In genomic region chr11:48431316-48431715, GRCm38 (mm10) we compare ENCODE assay signal across 23 mouse cellular contexts.
DNase-seq lines count a peak whose midpoint lies in the region; ATAC-seq lines count a peak whose summit lies in the region.
"Had no signal": no experiment of that assay in that cellular context is flagged by ENCODE, and none has a peak within 500 bp of the region (broad histone marks: within the 10 kb centered on the region; RNA-seq: fewer than 3 reads in every experiment).

No protein-coding gene starts in this region.

- no peaks in the 10 kb centered on the region for H3K36me3 ChIP-seq in embryonic facial prominence, embryonic 11.5 days (replicated peaks; ENCODE audit: control insufficient read depth, insufficient read depth, low read depth, low read length)
- no peaks in the 10 kb centered on the region for H3K36me3 ChIP-seq in embryonic facial prominence, embryonic 10.5 days (replicated peaks)
- H3K36me3 ChIP-seq in kidney, embryonic 15.5 days, result no peaks in the 10 kb centered on the region
- no peaks in the 10 kb centered on the region for H3K36me3 ChIP-seq in limb, embryonic 12.5 days
- H3K36me3 ChIP-seq in limb, embryonic 10.5 days, result no peaks in the 10 kb centered on the region
- H3K36me3 ChIP-seq: embryonic facial prominence, embryonic 12.5 days; forebrain, embryonic 15.5 days; G1E had no signal

- H3K9me3 ChIP-seq in embryonic facial prominence, embryonic 11.5 days (replicated peaks; ENCODE audit: control insufficient read depth, low read length), result no peaks in the 10 kb centered on the region
- no peaks in the 10 kb centered on the region for H3K9me3 ChIP-seq in embryonic facial prominence, embryonic 10.5 days
- no peaks in the 10 kb centered on the region for H3K9me3 ChIP-seq in kidney, embryonic 15.5 days (replicated peaks)
- no peaks in the 10 kb centered on the region for H3K9me3 ChIP-seq in limb, embryonic 12.5 days
- no peaks in the 10 kb centered on the region for H3K9me3 ChIP-seq in limb, embryonic 10.5 days (replicated peaks)
- H3K9me3 ChIP-seq: embryonic facial prominence, embryonic 12.5 days; forebrain, embryonic 13.5 days; forebrain, embryonic 15.5 days; G1E had no signal

- no peaks in the 10 kb centered on the region for H3K4me1 ChIP-seq in embryonic facial prominence, embryonic 11.5 days (ENCODE audit: control insufficient read depth, insufficient read depth, low read length)
- H3K4me1 ChIP-seq in embryonic facial prominence, embryonic 10.5 days, result peaks cover 12% of the 10 kb centered on the region; the same call in 1 of the 2 replicates
- 0 out of 2 replicates have a peak, but pooled peaks cover 2% of the 10 kb centered on the region for H3K4me1 ChIP-seq in kidney, embryonic 15.5 days
- peaks cover 5% of the 10 kb centered on the region; the same call in 1 of the 2 replicates for H3K4me1 ChIP-seq in limb, embryonic 12.5 days (replicated peaks)
- peaks cover 4% of the 10 kb centered on the region; the same call in 1 of the 2 replicates for H3K4me1 ChIP-seq in limb, embryonic 10.5 days
- H3K4me1 ChIP-seq: embryonic facial prominence, embryonic 12.5 days; forebrain, embryonic 13.5 days; forebrain, embryonic 15.5 days had no signal

- ATAC-seq in embryonic facial prominence, embryonic 11.5 days (replicated peaks; ENCODE audit: insufficient number of reproducible peaks, low FRiP score, low TSS enrichment, low read depth), result no peak
- ATAC-seq in kidney, embryonic 15.5 days (replicated peaks; ENCODE audit: low FRiP score), result peak; percentile 71; the same call in 1 of the 2 replicates
- no peak for ATAC-seq in limb, embryonic 12.5 days (ENCODE audit: insufficient number of reproducible peaks, insufficient read depth, low FRiP score, low TSS enrichment, low read depth)
- ATAC-seq: activated CD4-positive, CD25-positive, alpha-beta regulatory T cell, adult 4 months; CD4-positive, CD25-positive, alpha-beta regulatory T cell, adult 4 months; forebrain, embryonic 13.5 days; forebrain, embryonic 15.5 days; forebrain, postnatal 0 days; Patski had no signal

- H3K4me3 ChIP-seq in embryonic facial prominence, embryonic 11.5 days (ENCODE audit: low read depth, low read length), result no peak overlapping the region
- no peak overlapping the region for H3K4me3 ChIP-seq in embryonic facial prominence, embryonic 10.5 days
- H3K4me3 ChIP-seq in kidney, embryonic 15.5 days (replicated peaks), result no peak overlapping the region
- H3K4me3 ChIP-seq in limb, embryonic 12.5 days (replicated peaks), result no peak overlapping the region
- no peak overlapping the region for H3K4me3 ChIP-seq in limb, embryonic 10.5 days
- H3K4me3 ChIP-seq: embryonic facial prominence, embryonic 12.5 days; forebrain, embryonic 13.5 days; forebrain, embryonic 15.5 days had no signal

- DNase-seq in embryonic facial prominence, embryonic 11.5 days (ENCODE audit: low spot score), result peak; percentile 13
- no peak for DNase-seq in embryonic facial prominence, embryonic 10.5 days (ENCODE audit: low spot score)
- DNase-seq in kidney, adult 18-20 months, result no peak
- no peak for DNase-seq in limb, embryonic 10.5 days (ENCODE audit: low spot score)
- DNase-seq: adrenal gland, adult 8-10 months; adrenal gland, postnatal 14 days; adrenal gland, postnatal 36 days; B cell, adult 2 months; cerebellum, adult 11-12 months; cerebellum, adult 2 months; cerebellum, adult 9-10 months; cerebellum, postnatal 10 days; cerebellum, postnatal 25 days; forebrain, postnatal 0 days had no signal

- no peak overlapping the region for H3K27ac ChIP-seq in embryonic facial prominence, embryonic 11.5 days (replicated peaks; ENCODE audit: low read depth, low read length)
- H3K27ac ChIP-seq in embryonic facial prominence, embryonic 10.5 days (replicated peaks), result no peak overlapping the region
- H3K27ac ChIP-seq in kidney, embryonic 15.5 days, result no peak overlapping the region
- 0 out of 2 replicates have a peak overlapping the region, but pooled peaks have one; percentile 4 for H3K27ac ChIP-seq in limb, embryonic 12.5 days
- H3K27ac ChIP-seq in limb, embryonic 10.5 days, result no peak overlapping the region
- H3K27ac ChIP-seq: embryonic facial prominence, embryonic 12.5 days; forebrain, embryonic 13.5 days; forebrain, embryonic 15.5 days had no signal

- H3K27me3 ChIP-seq in embryonic facial prominence, embryonic 11.5 days (ENCODE audit: control insufficient read depth, insufficient read depth, low read length), result no peaks in the 10 kb centered on the region
- H3K27me3 ChIP-seq in embryonic facial prominence, embryonic 10.5 days (replicated peaks; ENCODE audit: low read depth, poor library complexity, severe bottlenecking), result no peaks in the 10 kb centered on the region
- no peaks in the 10 kb centered on the region for H3K27me3 ChIP-seq in kidney, embryonic 15.5 days
- no peaks in the 10 kb centered on the region for H3K27me3 ChIP-seq in limb, embryonic 12.5 days
- no peaks in the 10 kb centered on the region for H3K27me3 ChIP-seq in limb, embryonic 10.5 days (ENCODE audit: low read depth, poor library complexity, severe bottlenecking)
- H3K27me3 ChIP-seq: embryonic facial prominence, embryonic 12.5 days; forebrain, embryonic 13.5 days; forebrain, embryonic 15.5 days; Patski had no signal

- no peak overlapping the region for H3K9ac ChIP-seq in embryonic facial prominence, embryonic 11.5 days (replicated peaks; ENCODE audit: low read length)
- H3K9ac ChIP-seq in kidney, embryonic 15.5 days, result no peak overlapping the region
- no peak overlapping the region for H3K9ac ChIP-seq in limb, embryonic 12.5 days (replicated peaks)
- H3K9ac ChIP-seq: embryonic facial prominence, embryonic 12.5 days; forebrain, embryonic 13.5 days; forebrain, embryonic 15.5 days; forebrain, postnatal 0 days had no signal

- H3K4me2 ChIP-seq in embryonic facial prominence, embryonic 11.5 days (ENCODE audit: low read depth, low read length), result no peak overlapping the region
- H3K4me2 ChIP-seq in kidney, embryonic 15.5 days, result no peak overlapping the region
- H3K4me2 ChIP-seq in limb, embryonic 12.5 days, result no peak overlapping the region
- H3K4me2 ChIP-seq: embryonic facial prominence, embryonic 12.5 days; forebrain, embryonic 13.5 days; forebrain, embryonic 15.5 days had no signal
